In the genomic region with DNA sequence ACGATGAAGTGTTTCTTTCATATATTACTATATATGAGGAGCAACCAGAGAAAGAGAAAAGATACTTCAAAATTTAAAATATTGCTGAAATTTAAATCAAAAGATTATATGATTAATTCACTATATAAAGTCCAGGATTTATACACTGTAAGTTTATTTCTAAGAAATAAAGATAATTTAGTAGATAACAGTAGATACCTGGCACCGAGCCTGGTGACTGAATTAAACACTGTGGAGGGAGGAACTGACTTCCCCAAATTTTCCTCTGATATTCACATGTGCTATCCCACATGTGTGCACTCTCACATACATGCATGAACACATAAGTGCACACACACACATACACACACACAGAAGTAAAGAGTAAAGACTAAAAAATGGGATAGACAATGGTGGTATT, we compare ENCODE assay signal across 18 mouse cellular contexts.
DNase-seq lines count a peak whose midpoint lies in the region; ATAC-seq and TF ChIP-seq lines count a peak whose summit lies in the region.
"Had no signal": no experiment of that assay in that cellular context is flagged by ENCODE, and none has a peak within 500 bp of the region (broad histone marks: within the 10 kb centered on the region; RNA-seq: fewer than 3 reads in every experiment).

No protein-coding gene starts in this region.

- TF ChIP-seq POLR2A in MEL (IDR thresholded peaks at IDR 0.05; ENCODE audit: control insufficient read depth in 1 of 2, insufficient read depth in 1 of 2, low read depth in 1 of 2, low read length in 2 of 2, poor library complexity in 1 of 2) = no peak

- no peak for ATAC-seq in lung, postnatal 0 days
- ATAC-seq: activated CD4-positive, CD25-positive, alpha-beta regulatory T cell, adult 4 months; CD4-positive, CD25-positive, alpha-beta regulatory T cell, adult 4 months; Patski had no signal

- TF ChIP-seq EP300 in MEL (IDR thresholded peaks at IDR 0.05; ENCODE audit: low read depth in 1 of 2, low read length in 2 of 2) = peak in 1 of 2 experiments; percentile 11; a peak in 2 of 4 replicates
- no peak for TF ChIP-seq EP300 in lung, postnatal 0 days (IDR thresholded peaks at IDR 0.05)

- no peaks in the 10 kb centered on the region for H3K27me3 ChIP-seq in MEL (ENCODE audit: control insufficient read depth in 1 of 2, insufficient read depth in 2 of 2, low read length in 2 of 2)
- H3K27me3 ChIP-seq in lung, postnatal 0 days (replicated peaks; ENCODE audit: insufficient read depth, low read length) = no peaks in the 10 kb centered on the region
- H3K27me3 ChIP-seq: CH12.LX, Patski had no signal

- no peak overlapping the region for H3K4me3 ChIP-seq in MEL (ENCODE audit: control insufficient read depth in 1 of 2, insufficient read depth in 1 of 2, low read depth in 2 of 2, low read length in 2 of 2)
- H3K4me3 ChIP-seq in lung, postnatal 0 days (ENCODE audit: low read depth, low read length) = no peak overlapping the region

- H3K36me3 ChIP-seq in MEL (ENCODE audit: control insufficient read depth in 1 of 2, insufficient read depth in 2 of 2, low read length in 2 of 2) = peaks cover 0 to 12% of the 10 kb centered on the region in 2 experiments; a peak in 2 of 4 replicates
- no peaks in the 10 kb centered on the region for H3K36me3 ChIP-seq in lung, postnatal 0 days (ENCODE audit: insufficient read depth, low read length)
- H3K36me3 ChIP-seq: G1E had no signal

- no peaks in the 10 kb centered on the region for H3K9me3 ChIP-seq in MEL (replicated peaks; ENCODE audit: insufficient read depth, low read length)
- H3K9me3 ChIP-seq in lung, postnatal 0 days (ENCODE audit: low read length) = no peaks in the 10 kb centered on the region
- H3K9me3 ChIP-seq: G1E had no signal

- H3K27ac ChIP-seq in MEL (ENCODE audit: control insufficient read depth, low read depth, low read length) = no peak overlapping the region
- no peak overlapping the region for H3K27ac ChIP-seq in lung, postnatal 0 days (ENCODE audit: low read length)

- H3K4me1 ChIP-seq in MEL (ENCODE audit: control insufficient read depth in 1 of 2, insufficient read depth in 2 of 2, low read length in 2 of 2) = peaks cover 5 to 10% of the 10 kb centered on the region in 2 experiments
- H3K4me1 ChIP-seq in lung, postnatal 0 days (ENCODE audit: insufficient read depth, low read depth, low read length) = no peaks in the 10 kb centered on the region

- no peak for TF ChIP-seq RAD21 in MEL (IDR thresholded peaks at IDR 0.05; ENCODE audit: low read depth, low read length)

- H3K4me2 ChIP-seq in lung, postnatal 0 days (replicated peaks; ENCODE audit: low read depth, low read length) = no peak overlapping the region

- TF ChIP-seq CTCF in MEL (IDR thresholded peaks at IDR 0.05 in 2 of 3, conservative IDR thresholded peaks at IDR 0.05 in 1 of 3; ENCODE audit: control insufficient read depth in 1 of 3, insufficient read depth in 1 of 3, low read depth in 2 of 3, low read length in 3 of 3, poor library complexity in 1 of 3, severe bottlenecking in 1 of 3) = no peak
- TF ChIP-seq CTCF in lung, postnatal 0 days (IDR thresholded peaks at IDR 0.05) = no peak

- WGBS in lung, postnatal 0 days = 59% methylated on average over 2 of the region's 2 CpGs

- no peaks in the 10 kb centered on the region; the same call in 1 of the 2 replicates for H3K79me2 ChIP-seq in MEL (ENCODE audit: control insufficient read depth, insufficient read depth, low read length, poor library complexity)

- peak; percentile 15 for DNase-seq in cerebellum, adult 9-10 months
- no peak for DNase-seq in cerebellum, postnatal 14 days
- DNase-seq in heart, adult 11 months = peak; percentile 19
- no peak for DNase-seq in heart, adult 18-20 months
- peak; percentile 63 for DNase-seq in MEL (ENCODE audit: low read depth, low spot score)
- no peak for DNase-seq in lung, postnatal 0 days (ENCODE audit: low spot score)
- DNase-seq: adrenal gland, adult 2 months; adrenal gland, adult 8-10 months; adrenal gland, postnatal 10 days; adrenal gland, postnatal 14 days; adrenal gland, postnatal 25 days; adrenal gland, postnatal 36 days; B cell, adult 2 months had no signal

- no peak overlapping the region for H3K9ac ChIP-seq in MEL (ENCODE audit: control insufficient read depth, low read depth, low read length, poor library complexity, severe bottlenecking)
- H3K9ac ChIP-seq in lung, postnatal 0 days (replicated peaks; ENCODE audit: low read depth) = no peak overlapping the region

TF ChIP-seq in MEL, 35 proteins besides CTCF, POLR2A, EP300 and RAD21:
- TF ChIP-seq POLR2AphosphoS2 (IDR thresholded peaks at IDR 0.05; ENCODE audit: low read length) (no peak), JUND (IDR thresholded peaks at IDR 0.05; ENCODE audit: low read depth, low read length) (no peak), MYC (IDR thresholded peaks at IDR 0.05; ENCODE audit: low read depth, low read length) (0 out of 2 replicates have a peak, but pooled peaks have one; percentile 24), MAZ (IDR thresholded peaks at IDR 0.05; ENCODE audit: low read depth, low read length) (no peak), BHLHE40 (IDR thresholded peaks at IDR 0.05; ENCODE audit: borderline replicate concordance, low read depth, low read length) (no peak), ZKSCAN1 (IDR thresholded peaks at IDR 0.05; ENCODE audit: low read depth, low read length) (no peak), GATA1 (IDR thresholded peaks at IDR 0.05; ENCODE audit: low read depth, low read length) (peak; percentile 53; the same call in 1 of the 2 replicates)

Comparison
In these comparisons a context has a peak if more than half of its experiments do, and no peak if none do; other contexts are left out.
1. DNase-seq: peak in cerebellum, adult 9-10 months (single experiment), heart, adult 11 months (single experiment) and MEL (single experiment); none in cerebellum, postnatal 14 days (0 of 2), heart, adult 18-20 months (0 of 2) and lung, postnatal 0 days (single experiment).